Mouse (Mus musculus): ENCODE data around the gene Gm17304.

Gm17304 gene

DNA sequence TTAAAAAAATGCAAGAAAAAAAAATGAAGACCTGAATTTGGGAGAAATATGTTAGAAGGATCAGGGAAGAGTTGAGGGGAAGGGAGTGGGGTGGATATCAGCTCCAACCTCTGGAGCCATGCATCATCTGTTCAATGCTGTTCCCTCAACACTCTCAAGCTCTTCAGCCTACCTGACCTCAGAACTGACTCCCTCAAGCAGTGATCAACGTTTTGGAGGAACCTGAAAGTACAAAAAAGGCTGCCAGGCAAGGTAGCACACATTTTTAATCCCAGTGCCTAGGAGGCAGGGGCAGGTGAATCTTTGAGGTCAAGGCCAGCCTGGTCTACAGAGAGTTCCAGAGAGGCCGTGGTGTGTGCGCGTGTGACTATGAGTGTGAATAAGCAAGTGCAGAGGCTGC, at the start of gene Gm17304:
TSS of gene Gm17304 (plus strand) at position 301 of the 400 bp plus-strand sequence.
- no peak for DNase-seq (ENCODE audit: low spot score)

DNA sequence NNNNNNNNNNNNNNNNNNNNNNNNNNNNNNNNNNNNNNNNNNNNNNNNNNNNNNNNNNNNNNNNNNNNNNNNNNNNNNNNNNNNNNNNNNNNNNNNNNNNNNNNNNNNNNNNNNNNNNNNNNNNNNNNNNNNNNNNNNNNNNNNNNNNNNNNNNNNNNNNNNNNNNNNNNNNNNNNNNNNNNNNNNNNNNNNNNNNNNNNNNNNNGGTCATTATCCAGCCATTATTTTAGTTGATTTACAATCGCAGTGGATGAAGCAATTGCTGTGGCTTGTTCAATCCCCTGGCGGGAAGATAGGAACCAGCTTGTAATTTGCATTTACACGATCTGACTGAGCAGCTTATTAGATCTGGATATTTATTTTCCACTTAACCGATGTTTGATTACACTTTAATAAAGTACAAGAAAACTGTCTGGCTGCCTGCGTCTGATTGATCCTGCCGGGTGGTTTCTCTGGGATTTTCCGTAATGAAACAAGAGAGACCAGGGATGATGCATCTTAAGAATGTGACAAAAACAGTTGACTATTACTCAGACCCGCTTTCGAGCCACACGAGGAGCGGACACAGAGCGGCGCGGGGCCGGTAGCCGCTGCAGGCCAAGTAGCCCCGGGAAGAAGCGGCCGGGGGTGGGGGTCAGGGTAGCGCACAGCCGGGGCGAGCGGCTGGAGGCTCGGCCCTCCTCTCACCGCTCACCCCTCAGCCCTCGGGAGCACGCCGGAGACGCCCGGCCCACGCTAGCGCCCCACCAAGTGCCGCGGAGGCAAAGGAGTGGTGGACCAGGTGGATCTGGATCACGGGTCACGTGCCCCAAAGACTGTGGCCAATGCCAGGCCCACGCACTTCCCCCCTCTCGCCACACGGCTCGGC, 48.0 kb upstream of the Gm17304 start:
- no peak for DNase-seq (ENCODE audit: low spot score)

DNA sequence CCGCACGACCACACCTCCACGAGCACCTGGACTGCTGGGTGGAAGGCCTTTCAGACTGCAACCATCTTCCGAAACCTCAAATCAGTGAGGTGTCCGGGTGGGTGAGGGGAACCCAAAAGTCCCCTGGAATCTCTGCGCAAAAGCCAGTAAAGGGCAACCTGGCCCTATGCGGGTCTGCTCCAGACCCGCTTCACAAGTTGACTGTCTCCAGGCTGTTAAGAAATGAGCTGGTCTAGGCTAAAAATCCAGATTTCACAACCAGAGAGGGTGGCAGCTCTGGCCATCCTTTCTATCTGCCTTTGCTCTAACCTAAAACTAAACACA, 47.4 kb upstream of the Gm17304 start:
- DNase-seq (ENCODE audit: low spot score), result no peak

DNA sequence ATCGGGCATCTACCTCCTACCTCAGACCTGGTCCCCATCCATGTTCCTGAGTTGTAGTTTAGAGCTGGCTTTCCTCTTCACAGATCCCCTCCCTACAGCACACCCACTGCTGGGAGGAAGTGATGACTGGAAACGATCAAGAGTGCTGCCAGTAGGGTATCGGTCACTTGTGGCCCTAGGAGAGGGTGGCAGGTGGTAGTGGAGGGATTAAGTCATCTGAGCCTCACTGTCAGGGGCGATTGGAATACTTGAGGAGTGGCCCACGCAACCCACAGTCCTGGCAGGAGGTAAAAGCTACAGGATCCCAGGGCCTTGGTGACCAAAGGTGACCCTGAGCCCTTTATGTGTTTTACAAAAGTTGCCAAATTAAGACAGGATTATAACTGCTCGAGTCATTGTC, 42.9 kb upstream of the Gm17304 start:
- no peak for DNase-seq (ENCODE audit: low spot score)

DNA sequence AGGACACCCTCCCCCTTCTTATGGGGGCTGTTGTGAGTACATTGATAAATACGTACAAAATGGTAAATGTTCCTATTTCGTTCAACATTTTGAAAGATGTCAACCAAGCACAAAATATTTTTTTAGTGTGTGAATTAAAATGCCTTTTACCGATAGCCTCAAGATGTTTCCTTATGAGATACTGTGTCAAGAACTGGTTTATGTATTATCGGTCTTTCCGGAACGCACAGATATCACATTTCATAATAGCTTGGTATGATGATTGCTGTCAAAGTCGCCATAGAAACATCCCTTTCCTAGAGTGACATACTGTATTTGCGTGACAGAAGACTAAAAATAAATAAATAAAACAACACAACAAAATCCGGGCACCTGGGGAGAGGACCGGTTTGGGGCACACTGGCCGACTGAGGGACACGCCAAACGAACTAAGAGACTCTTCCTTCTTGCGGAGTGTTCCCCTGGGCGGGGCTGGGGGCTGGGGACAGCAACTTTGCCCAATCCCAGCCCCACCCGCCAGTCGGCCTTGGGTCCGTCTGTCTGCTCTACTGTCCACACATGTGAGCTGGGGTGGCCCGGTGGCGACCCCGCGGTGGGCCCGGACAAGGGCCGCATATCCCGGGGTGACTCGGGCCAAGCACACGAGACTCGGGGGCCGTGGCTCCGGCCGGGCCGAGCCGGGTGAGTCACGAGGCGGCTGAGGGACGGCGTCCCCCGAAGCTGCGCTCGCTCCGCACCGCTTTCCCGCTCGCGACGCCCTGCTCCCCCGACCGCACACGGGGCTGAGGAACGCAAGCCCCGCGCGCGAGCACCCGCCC, 34.9 kb upstream of the Gm17304 start:
- DNase-seq (ENCODE audit: low spot score), result peak; percentile 26

DNA sequence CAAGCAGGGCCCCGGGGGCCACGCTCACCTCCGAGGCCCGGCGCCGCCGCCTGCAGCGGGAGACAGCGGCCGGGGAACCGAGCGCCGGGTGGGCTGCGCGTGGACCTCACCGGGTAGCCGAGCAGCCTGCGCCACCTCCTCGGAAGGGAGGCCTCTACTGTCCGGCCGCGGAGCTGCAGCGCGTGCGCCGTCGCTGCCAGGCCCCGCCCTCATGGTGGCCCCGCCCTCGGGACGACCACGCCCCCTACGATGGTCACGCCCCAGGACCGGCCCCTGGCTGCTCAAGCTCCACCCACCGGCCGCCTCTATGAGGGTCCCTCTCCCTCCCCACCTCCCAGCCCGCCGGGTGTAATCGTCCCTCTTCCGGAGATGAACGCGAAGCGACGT, 34.3 kb upstream of the Gm17304 start:
- DNase-seq (ENCODE audit: low spot score), result peak; percentile 70

- no peak for DNase-seq (ENCODE audit: low spot score)
Measured at GRCm38 (mm10) chr5:106575098-106575497, 33.8 kb upstream of the Gm17304 start.

- peak; percentile 32 for DNase-seq (ENCODE audit: low spot score)
Measured at GRCm38 (mm10) chr5:106577237-106577888, 31.5 kb upstream of the Gm17304 start.

- no peak for DNase-seq (ENCODE audit: low spot score)
Measured at GRCm38 (mm10) chr5:106580943-106581342, 28.0 kb upstream of the Gm17304 start.

DNA sequence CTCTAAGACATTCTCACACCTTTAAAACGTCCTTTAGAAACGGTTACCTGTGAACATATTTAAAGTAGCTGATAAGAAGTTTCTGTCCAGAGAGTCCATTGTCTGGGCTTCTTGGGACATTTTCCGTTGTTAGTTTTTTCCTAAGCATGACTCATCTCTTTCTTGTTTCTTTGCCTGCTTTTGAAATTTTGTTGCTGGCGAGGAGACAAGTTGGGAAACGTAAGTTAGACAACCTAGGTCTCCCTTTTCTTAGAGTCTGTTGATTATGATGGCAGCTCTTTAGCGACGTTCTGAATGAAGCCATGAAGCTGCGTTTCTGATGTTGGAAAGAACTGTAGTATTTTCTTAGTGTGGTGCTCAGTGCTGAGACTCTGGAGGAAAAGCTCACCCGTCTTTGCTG, 19.9 kb upstream of the Gm17304 start:
- DNase-seq (ENCODE audit: low spot score), result peak; percentile 69

- DNase-seq (ENCODE audit: low spot score), result peak; percentile 12
Measured at GRCm38 (mm10) chr5:106589670-106590069, 19.2 kb upstream of the Gm17304 start.

- DNase-seq (ENCODE audit: low spot score), result peak; percentile 35
Measured at GRCm38 (mm10) chr5:106590686-106591085, 18.2 kb upstream of the Gm17304 start.

GRCm38 (mm10) chr5:106594388-106594787, 14.5 kb upstream of the Gm17304 start:
- DNase-seq (ENCODE audit: low spot score), result peak; percentile 22

DNA sequence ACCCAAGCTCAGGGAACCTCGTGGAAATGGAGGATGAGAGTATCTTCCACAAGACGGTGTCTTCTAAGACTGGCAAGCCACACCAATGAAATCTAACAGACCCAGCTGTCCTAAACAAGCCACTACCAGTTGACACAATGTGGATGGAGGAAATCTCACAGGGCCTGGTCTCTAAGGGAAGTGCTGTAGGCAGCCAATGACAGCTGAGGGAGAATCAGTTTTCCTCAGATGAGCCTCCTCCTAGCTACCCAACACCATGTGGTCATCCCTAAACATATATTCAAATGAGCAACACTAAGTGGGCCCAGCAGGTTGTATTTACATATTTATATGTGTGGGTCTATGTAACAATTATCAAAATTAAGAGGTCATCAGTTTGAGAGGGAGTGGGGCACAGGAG, 11.4 kb upstream of the Gm17304 start:
- no peak for DNase-seq (ENCODE audit: low spot score)

- no peak for DNase-seq (ENCODE audit: low spot score)
Measured at GRCm38 (mm10) chr5:106599482-106599881, 9.4 kb upstream of the Gm17304 start.

DNA sequence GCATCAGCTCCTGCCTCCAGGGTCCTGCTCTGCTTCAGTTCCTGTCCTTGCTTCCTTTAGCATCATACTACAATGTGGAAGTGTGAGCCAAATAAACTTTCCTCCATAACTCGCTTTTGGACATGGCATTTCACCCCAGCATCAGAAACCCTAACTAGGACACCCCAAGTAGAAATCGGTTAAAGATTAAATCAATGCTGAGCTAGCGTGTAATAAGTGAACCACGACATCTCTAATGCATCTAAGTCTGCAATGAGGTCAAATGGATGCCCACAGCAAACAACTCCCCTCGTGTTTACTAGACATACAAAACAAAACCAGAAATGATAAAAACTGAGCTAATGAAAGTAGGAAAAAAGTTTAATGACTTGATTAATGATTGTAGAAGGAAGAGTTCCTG, 4.5 kb upstream of the Gm17304 start:
- DNase-seq (ENCODE audit: low spot score), result no peak

DNA sequence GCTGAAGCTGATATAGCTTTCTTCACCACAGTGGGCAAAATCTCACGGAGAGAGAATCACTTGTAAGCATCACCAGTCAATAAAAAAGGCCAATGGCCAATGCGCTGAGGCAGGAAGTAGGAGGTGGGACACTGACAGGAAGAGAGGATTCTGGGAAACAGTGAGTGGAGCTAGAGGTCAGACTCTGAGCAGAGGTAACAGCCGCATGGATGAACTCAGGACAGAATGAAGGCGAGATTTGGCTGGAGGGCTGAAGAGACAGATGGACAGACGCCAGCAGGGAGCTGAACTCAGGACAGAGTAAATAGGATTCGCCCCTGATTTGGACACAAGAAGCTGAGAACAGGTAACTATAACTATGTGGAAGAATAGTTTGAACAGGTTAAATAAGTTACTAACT, 3.8 kb upstream of the Gm17304 start:
- DNase-seq (ENCODE audit: low spot score), result no peak

DNA sequence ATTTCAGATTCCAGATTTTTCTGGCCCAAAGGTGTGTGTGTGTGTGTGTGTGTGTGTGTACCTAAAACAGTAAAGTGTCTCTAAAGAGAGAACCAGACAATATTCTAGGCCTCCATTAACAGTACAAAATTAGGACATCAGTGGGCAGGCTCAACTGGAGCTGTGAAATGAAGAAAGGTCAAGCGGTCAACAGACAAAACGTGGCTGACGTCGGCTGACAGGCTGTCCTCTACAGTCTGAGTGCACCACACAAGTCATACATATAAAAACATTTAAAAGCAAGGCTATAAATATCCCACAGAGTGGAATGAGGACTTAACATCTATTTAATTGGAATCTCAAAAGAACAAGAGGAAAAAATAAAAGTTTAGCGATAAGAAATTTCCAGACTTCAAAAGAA, 1.8 kb upstream of the Gm17304 start:
- no peak for DNase-seq (ENCODE audit: low spot score)

GRCm38 (mm10) chr5:106612151-106612550, 3.3 kb downstream of the Gm17304 start:
- DNase-seq (ENCODE audit: low spot score), result no peak

GRCm38 (mm10) chr5:106614570-106614969, 5.7 kb downstream of the Gm17304 start:
- no peak for DNase-seq (ENCODE audit: low spot score)

DNA sequence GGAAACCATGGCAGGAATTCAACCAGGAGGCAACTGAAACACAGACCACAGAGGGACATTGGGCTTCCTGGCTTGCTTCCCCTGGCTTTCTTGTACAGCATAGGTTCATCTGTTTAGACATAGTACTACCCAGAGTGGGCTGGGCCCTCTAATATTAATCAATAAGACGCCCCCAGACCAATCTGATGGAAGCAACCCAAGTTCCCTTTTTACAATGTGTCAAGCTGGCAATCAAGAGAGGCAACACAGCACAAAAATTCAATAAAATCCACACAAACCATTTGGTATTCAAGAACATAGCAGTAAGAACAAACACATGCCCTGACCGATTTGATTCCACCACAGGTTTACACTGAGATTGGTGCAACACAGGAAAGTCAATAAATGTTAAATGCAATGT, 6.1 kb downstream of the Gm17304 start:
- no peak for DNase-seq (ENCODE audit: low spot score)

GRCm38 (mm10) chr5:106620446-106620845, 11.5 kb downstream of the Gm17304 start:
- no peak for DNase-seq (ENCODE audit: low spot score)

GRCm38 (mm10) chr5:106622193-106622592, 13.3 kb downstream of the Gm17304 start:
- no peak for DNase-seq (ENCODE audit: low spot score)

Data from adipocyte (in vitro differentiated cells).